Mouse (Mus musculus): ENCODE measurements around the gene Cask.
A peak's percentile ranks its signal among the peaks of the same experiment; 100 is the strongest.

Gene Cask

DNA sequence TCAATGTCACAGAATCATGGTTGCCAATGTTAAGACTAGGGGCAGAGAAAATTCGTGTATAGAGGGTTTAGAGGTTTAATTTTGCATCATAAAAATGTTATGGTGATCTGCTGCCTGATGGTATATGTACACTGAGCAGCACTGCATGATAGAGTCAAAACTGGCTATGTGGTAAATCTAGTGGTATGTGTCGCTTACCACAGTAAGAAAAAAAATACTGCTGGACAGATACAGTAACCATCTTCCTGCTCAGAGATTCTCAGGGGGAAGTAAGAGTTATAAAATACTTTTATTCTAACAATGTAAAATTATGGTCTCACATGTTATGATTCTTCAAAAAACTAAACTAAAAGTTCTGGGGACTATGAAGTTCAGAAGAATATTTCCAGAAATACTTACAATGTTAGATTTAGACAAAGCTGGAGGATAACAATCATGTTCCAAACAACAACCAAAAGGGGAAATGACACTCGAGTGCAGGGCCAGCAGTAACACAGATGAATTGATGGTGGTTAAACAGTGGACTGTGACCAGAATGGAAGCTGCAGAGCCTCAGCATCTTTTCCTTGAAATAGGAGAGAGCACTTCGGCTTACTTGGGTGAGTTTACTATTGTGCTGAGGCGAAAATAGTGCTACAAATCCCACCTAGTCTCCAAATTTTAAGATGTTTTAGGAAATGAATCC is 219.4 kb downstream of the Cask start, which contains the start of gene Gpr34:
Gpr34 (plus strand) TSS at position 491 of the 685 bp plus-strand sequence.
- DNase-seq (ENCODE audit: low read depth, low spot score) = no peak

GRCm38 (mm10) chrX:13622654-13623053 is 228.5 kb downstream of the Cask start:
- DNase-seq (ENCODE audit: low read depth, low spot score) = peak; percentile 52

GRCm38 (mm10) chrX:13621473-13621872 is 229.7 kb downstream of the Cask start:
- no peak for DNase-seq (ENCODE audit: low read depth, low spot score)

DNA sequence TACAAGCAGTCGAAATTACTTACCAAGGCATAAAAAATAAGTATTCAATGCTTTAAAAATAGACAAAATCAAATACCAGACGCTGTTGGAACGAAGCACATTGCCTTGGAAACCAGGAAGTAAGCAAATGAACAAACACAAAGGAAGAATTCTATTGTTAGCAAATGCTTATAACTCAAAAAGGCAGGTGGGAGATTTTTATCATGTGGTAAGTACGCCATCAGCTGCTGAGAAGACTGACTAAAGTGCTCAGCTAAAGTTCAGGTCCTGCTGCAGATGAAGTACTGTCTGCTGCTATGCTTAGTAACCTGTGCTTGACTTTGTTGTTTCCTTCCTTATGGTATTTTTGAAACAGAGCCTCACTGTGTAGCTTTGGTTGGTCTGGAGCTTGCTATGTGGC is 232.7 kb downstream of the Cask start:
- DNase-seq (ENCODE audit: low read depth, low spot score) = peak; percentile 53

DNA sequence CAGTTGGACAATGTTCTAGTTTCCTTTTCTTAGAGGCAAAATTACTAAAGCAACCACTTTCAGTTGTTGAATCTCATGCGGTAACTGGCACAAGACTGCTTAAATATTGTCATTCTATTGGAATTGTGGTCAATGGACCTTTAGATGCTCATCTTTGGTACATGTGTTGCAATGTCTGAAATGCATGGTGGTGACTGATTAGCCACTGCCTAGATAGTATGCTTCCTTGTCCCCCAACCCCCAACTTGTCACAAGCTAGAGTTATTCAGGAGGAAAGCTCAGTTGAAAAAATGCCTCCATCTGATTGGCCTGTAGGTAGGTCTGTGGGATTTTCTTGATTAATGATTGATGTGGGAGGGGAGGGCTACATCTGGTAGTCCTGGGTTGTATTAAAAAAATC is 233.9 kb downstream of the Cask start:
- DNase-seq (ENCODE audit: low read depth, low spot score) = no peak

- no peak for DNase-seq (ENCODE audit: low read depth, low spot score)
Observed at GRCm38 (mm10) chrX:13616726-13617125, 234.4 kb downstream of the Cask start.

DNA sequence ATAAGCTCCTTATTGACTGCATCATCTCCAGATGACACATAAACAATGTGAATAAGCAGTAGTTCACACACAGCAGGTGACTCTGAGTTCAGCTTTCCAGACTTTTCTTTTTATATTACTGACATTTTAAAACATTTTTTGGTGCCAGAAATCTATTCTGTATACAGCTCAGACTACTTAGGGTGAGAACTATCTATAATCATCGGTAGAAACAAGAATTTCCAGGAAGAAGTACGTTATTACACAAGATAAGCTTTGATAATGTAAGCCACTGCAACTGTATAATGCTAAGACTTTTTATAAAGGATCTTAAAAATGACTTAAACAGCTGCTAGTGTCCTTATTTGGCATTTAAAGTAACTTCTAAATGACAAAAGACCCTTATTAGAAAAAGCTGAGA is 239.1 kb downstream of the Cask start:
- no peak for DNase-seq (ENCODE audit: low read depth, low spot score)

- DNase-seq (ENCODE audit: low read depth, low spot score) = no peak
Observed at GRCm38 (mm10) chrX:13611114-13611513, 240.1 kb downstream of the Cask start.

- peak; percentile 37 for DNase-seq (ENCODE audit: low read depth, low spot score)
Observed at GRCm38 (mm10) chrX:13607752-13608151, 243.4 kb downstream of the Cask start.

DNA sequence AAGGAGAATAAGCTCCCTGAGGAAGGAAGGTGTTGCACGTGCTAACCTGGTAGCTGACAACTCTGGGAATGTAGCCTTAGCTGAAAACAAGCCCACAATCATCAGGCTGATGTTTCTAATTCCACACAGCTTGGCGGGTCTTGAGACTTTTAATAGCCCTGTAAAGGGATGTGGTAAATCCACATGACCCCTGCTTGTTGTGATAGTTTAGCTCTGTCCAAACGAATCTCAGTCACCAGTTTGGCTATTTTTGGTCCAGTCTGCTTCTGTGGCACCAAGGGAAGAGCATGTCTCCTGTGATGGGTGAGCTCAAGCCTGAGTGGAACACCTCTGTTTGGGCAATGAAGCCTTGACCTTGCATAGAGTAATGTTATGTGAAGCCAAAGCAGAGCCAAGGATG is 244.4 kb downstream of the Cask start:
- DNase-seq (ENCODE audit: low read depth, low spot score) = no peak

GRCm38 (mm10) chrX:13599966-13600365 is 251.2 kb downstream of the Cask start:
- DNase-seq (ENCODE audit: low read depth, low spot score) = no peak

GRCm38 (mm10) chrX:13599373-13599772 is 251.8 kb downstream of the Cask start:
- no peak for DNase-seq (ENCODE audit: low read depth, low spot score)

GRCm38 (mm10) chrX:13577647-13578046 is 273.5 kb downstream of the Cask start:
- DNase-seq (ENCODE audit: low read depth, low spot score) = peak; percentile 55

DNA sequence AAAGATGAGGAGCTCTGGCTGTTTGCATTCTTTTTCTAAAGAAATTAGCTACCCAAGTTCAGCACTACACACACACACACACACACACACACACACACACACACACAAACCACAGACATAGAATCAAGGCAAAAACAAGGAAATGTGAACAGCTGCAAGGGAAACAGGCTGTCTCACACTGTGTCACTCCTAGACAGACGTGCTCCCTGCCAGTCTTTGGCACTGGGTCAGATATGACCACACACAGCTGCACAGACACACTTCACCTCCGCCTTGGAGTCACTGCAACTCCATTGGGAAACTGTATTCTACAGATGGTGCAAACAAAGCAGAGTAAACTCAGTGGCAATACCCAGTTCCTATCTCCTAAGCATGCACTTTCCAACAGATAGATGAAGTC is 274.6 kb downstream of the Cask start:
- DNase-seq (ENCODE audit: low read depth, low spot score) = peak; percentile 45

GRCm38 (mm10) chrX:13574872-13575271 is 276.3 kb downstream of the Cask start:
- DNase-seq (ENCODE audit: low read depth, low spot score) = no peak

- DNase-seq (ENCODE audit: low read depth, low spot score) = peak; percentile 5
Observed at GRCm38 (mm10) chrX:13574298-13574697, 276.9 kb downstream of the Cask start.

GRCm38 (mm10) chrX:13554504-13554903 is 296.7 kb downstream of the Cask start:
- DNase-seq (ENCODE audit: low read depth, low spot score) = peak; percentile 18

DNA sequence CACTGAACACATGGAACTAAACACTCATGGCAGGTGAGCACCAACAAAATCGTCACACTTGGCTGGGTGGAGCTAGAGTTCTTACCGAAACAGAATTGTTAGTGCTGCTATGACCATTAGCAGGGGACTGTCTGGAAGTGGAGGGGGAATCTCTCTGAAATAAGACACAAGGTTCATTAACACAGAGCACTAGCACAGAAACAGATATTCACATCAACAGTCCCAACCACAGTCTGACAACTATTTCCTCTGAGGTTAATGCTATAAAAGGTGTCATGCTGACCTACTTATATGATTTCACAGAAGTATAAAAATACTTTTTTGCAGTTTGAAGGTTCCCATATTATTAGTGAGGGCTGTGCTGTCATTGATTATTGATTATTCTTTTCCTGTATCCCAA is 298.9 kb downstream of the Cask start:
- peak; percentile 23 for DNase-seq (ENCODE audit: low read depth, low spot score)

DNA sequence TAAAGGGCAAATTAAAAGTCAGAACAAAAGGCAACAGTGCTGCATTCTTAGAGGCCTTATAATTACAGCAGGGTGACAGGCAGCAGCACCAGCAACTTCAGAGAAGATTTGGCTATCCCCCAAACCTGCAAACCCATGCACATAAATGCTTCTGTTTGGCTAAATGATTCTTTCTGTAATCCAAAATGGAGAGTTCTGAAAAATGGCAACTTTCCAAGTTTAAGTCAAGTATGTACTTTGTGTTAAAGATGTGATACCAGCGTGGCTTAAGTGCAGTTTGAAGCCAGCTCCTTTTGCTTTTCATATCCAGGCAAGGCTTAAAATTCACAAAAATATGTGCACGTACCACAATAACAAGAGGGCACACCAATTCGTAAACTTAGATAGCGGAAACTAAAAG is 299.6 kb downstream of the Cask start:
- no peak for DNase-seq (ENCODE audit: low read depth, low spot score)

DNA sequence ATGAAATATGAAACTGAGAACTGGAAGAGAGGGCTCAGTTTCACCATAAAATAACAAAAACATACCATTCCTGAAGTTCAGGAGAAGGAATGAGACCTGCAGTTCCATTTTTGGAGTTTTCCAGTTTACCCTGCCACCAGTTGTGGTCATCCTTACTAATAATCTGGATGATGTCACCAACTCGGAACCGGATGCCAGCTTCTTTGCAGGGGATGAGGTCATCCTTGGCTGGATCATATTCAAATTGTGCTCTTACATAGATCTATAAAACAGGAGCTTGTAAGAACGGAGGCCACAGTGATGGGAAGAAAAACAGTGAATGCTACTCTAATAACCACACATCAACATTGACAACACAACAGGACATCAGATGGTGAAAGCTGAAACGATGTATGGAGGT is 302.1 kb downstream of the Cask start:
- DNase-seq (ENCODE audit: low read depth, low spot score) = no peak

- DNase-seq (ENCODE audit: low read depth, low spot score) = no peak
Observed at GRCm38 (mm10) chrX:13521288-13521687, 329.9 kb downstream of the Cask start.

DNA sequence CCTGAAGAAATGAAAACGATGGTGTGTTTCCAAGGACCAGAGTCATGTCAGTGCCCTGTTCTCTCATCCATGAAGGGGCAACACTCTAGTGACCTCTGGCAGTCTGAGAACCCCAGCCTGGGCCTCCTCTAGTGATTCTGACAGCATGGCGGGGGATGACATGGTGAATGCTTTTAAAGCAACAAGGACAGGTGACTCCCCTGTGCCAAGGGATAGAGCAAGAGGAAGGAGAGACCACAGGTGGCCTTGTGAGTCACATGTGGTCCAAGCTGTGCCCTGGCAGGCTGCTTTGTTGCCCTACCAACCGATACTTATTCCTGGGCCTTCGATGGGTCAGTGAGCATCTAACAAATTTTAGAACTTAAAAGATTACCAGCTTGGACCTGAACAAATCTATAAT is 330.6 kb downstream of the Cask start:
- DNase-seq (ENCODE audit: low read depth, low spot score) = no peak

- no peak for DNase-seq (ENCODE audit: low read depth, low spot score)
Observed at GRCm38 (mm10) chrX:13519408-13519783, 331.8 kb downstream of the Cask start.
